Mouse (Mus musculus): ENCODE measurements around the gene Ppp1r14d. TPM values are rescaled to one million over a fixed set of nuclear protein-coding genes. Genes with fewer than 3 reads are reported as not detected.

Ppp1r14d gene
- polyA plus RNA-seq, 1 experiment from 2014 or later, result 3.9 TPM

DNA sequence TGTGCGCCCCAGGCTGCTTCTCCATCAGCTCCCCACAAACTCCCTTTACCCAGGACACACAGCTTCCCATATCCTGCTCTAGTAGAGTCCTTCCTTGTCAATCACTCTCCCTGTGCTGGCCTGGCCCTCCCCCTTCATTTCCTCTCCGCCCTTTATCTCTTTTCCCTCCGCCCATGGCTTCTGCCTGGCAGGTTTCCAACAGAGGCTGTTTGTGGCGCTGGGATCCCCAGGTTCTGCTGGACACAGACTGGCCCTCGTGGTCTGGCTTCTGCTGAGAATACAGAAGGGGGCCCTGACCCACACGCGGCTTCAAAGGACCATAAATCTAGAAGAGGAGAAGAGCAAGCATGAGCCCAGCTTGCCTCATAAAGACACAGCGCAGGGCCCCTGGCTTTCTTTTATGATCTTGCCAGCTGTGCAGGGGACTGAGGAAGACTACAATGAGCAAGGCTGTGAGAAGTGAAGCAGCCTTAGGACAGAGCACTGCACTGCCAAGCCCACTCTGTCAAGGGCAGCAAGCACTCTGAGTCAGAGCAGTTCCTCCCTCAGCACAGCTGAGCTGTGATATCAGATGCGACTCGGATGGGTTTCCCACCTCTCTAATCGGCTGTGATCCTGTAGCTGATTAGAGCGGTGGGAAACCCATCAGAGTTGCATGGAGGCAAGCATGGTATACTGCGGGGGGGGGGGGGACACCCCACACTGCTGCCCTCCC, 56.7 kb downstream of the Ppp1r14d start:
- Histone ChIP-seq H3K9ac (ENCODE audit: low read length) (no peak overlapping the region; the same call in 1 of the 2 replicates), H3K4me2 (ENCODE audit: low read length) (peak overlapping the region; percentile 38), H3K36me3 (ENCODE audit: control insufficient read depth, insufficient read depth, low read length) (0 out of 2 replicates have a peak, but pooled peaks cover 4% of the 10 kb centered on the region), H3K27ac (ENCODE audit: low read depth) (peak overlapping the region; percentile 30; the same call in 1 of the 2 replicates), H3K4me1 (replicated peaks; ENCODE audit: control insufficient read depth, insufficient read depth, low read length) (peaks cover 13% of the 10 kb centered on the region), H3K4me3 (ENCODE audit: low read depth, low read length) (no peak overlapping the region), H3K27me3 (replicated peaks; ENCODE audit: control insufficient read depth, insufficient read depth, low read length) (no peaks in the 10 kb centered on the region), H3K9me3 (ENCODE audit: control insufficient read depth, low read length) (no peaks in the 10 kb centered on the region)
- ATAC-seq (replicated peaks; ENCODE audit: low FRiP score, low TSS enrichment, low read depth) (peak; percentile 53), DNase-seq (ENCODE audit: low spot score) (peak; percentile 76)
- 11% methylated on average over 13 of the region's 13 CpGs for WGBS

DNA sequence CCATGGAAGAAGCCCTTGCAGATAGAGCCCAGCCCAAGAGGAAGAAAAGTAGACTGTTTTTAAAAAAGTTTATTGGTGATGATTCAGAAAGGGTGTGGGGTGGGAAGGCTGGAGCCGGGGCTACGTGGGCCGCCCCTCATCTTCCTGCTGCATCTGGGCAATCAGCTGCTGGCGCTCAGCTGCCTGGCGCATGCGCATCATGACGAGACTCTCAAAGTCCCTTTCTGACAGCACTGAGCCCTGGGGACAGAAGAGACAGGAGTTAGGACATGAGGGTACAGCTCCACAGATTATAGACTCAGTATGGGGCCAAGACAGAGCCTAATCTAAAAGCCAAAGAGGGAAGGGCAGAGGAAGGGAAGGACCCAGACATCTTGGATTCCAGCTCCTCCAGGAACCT, 57.3 kb downstream of the Ppp1r14d start:
- WGBS, result 83% methylated on average over 7 of the region's 7 CpGs
- no peaks in the 10 kb centered on the region for H3K9me3 ChIP-seq (ENCODE audit: control insufficient read depth, low read length)
- DNase-seq (ENCODE audit: low spot score), result no peak
- 0 out of 2 replicates have a peak, but pooled peaks cover 4% of the 10 kb centered on the region for H3K36me3 ChIP-seq (ENCODE audit: control insufficient read depth, insufficient read depth, low read length)
- H3K4me1 ChIP-seq (replicated peaks; ENCODE audit: control insufficient read depth, insufficient read depth, low read length), result peaks cover 13% of the 10 kb centered on the region
- H3K27ac ChIP-seq (ENCODE audit: low read depth), result 0 out of 2 replicates have a peak overlapping the region, but pooled peaks have one; percentile 30
- ATAC-seq (replicated peaks; ENCODE audit: low FRiP score, low TSS enrichment, low read depth), result no peak
- H3K9ac ChIP-seq (ENCODE audit: low read length), result no peak overlapping the region; the same call in 1 of the 2 replicates
- H3K4me2 ChIP-seq (ENCODE audit: low read length), result no peak overlapping the region
- no peaks in the 10 kb centered on the region for H3K27me3 ChIP-seq (replicated peaks; ENCODE audit: control insufficient read depth, insufficient read depth, low read length)
- H3K4me3 ChIP-seq (ENCODE audit: low read depth, low read length), result no peak overlapping the region

DNA sequence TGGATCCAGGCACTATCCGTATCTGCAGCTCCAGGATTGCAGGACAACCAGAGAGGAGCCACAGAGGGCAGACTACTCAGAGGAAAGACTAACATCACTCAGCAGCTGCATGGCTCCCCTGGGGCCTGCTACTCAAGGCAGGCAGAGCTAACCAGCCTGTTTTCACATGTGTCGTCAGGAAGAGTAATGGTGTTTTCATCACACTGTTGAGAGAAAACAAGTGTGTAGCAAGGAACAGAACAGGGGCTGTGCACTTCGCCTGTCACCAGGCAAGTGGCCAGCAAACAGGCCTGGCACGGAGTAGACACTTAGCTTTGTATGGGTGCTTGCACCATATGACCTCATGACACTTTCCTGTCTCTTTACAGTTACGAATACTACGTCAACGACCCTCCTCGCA, 58.1 kb downstream of the Ppp1r14d start:
- H3K4me1 ChIP-seq (replicated peaks; ENCODE audit: control insufficient read depth, insufficient read depth, low read length), result peaks cover 17% of the 10 kb centered on the region
- H3K27me3 ChIP-seq (replicated peaks; ENCODE audit: control insufficient read depth, insufficient read depth, low read length), result 0 out of 2 replicates have a peak, but pooled peaks cover 3% of the 10 kb centered on the region
- ATAC-seq (replicated peaks; ENCODE audit: low FRiP score, low TSS enrichment, low read depth), result no peak
- WGBS, result 57% methylated on average over 8 of the region's 8 CpGs
- no peaks in the 10 kb centered on the region for H3K9me3 ChIP-seq (ENCODE audit: control insufficient read depth, low read length)
- H3K9ac ChIP-seq (ENCODE audit: low read length), result no peak overlapping the region
- DNase-seq (ENCODE audit: low spot score), result no peak
- 0 out of 2 replicates have a peak, but pooled peaks cover 3% of the 10 kb centered on the region for H3K36me3 ChIP-seq (ENCODE audit: control insufficient read depth, insufficient read depth, low read length)
- no peak overlapping the region for H3K27ac ChIP-seq (ENCODE audit: low read depth)
- H3K4me2 ChIP-seq (ENCODE audit: low read length), result no peak overlapping the region
- no peak overlapping the region for H3K4me3 ChIP-seq (ENCODE audit: low read depth, low read length)

DNA sequence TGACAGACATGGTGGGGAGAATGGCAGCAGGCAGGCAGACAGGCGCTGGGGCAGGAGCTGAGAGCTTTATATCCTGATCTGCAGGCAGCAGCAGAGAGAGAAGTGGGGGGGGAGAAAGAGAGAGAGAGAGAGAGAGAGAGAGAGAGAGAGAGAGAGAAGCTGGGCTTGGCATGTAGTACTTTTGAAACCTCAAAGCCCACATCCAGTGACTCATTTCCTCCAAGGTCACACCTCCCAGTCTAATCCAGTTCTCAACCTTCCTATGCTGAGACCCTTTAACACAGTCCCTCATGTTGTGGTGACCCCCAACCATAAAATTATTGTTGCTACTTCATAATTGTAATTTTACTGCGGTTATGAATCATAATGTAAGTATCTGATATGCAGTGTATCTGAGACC, 59.4 kb downstream of the Ppp1r14d start:
- no peaks in the 10 kb centered on the region for H3K36me3 ChIP-seq (ENCODE audit: control insufficient read depth, insufficient read depth, low read length)
- H3K4me3 ChIP-seq (ENCODE audit: low read depth, low read length), result no peak overlapping the region
- H3K27me3 ChIP-seq (replicated peaks; ENCODE audit: control insufficient read depth, insufficient read depth, low read length), result peaks cover 13% of the 10 kb centered on the region; the same call in 1 of the 2 replicates
- no peak overlapping the region for H3K9ac ChIP-seq (ENCODE audit: low read length)
- no peaks in the 10 kb centered on the region for H3K9me3 ChIP-seq (ENCODE audit: control insufficient read depth, low read length)
- no peak overlapping the region for H3K4me2 ChIP-seq (ENCODE audit: low read length)
- WGBS, result 90% methylated on average over 2 of the region's 2 CpGs
- DNase-seq (ENCODE audit: low spot score) (no peak), ATAC-seq (replicated peaks; ENCODE audit: low FRiP score, low TSS enrichment, low read depth) (no peak)
- H3K27ac ChIP-seq (ENCODE audit: low read depth), result no peak overlapping the region
- H3K4me1 ChIP-seq (replicated peaks; ENCODE audit: control insufficient read depth, insufficient read depth, low read length), result peaks cover 18% of the 10 kb centered on the region

Other genes starting within 250 kb of the Ppp1r14d start
- 20.9 and 21.0 TPM in 2 replicates for gene Ccdc32, start 200.5 kb downstream of the Ppp1r14d start, polyA plus RNA-seq (2014; fragmentation: Nextera tagmentation; extraction: Ambion mirVana)
- gene Rpusd2, start 195.1 kb downstream of the Ppp1r14d start, polyA plus RNA-seq (2014; fragmentation: Nextera tagmentation; extraction: Ambion mirVana), result 4.7 and 4.8 TPM in 2 replicates
- gene Knl1, start 182.8 kb downstream of the Ppp1r14d start, polyA plus RNA-seq (2014; fragmentation: Nextera tagmentation; extraction: Ambion mirVana), result 40.5 and 46.5 TPM in 2 replicates
- 50.2 and 58.2 TPM in 2 replicates for gene Rad51, start 117.1 kb downstream of the Ppp1r14d start, polyA plus RNA-seq (2014; fragmentation: Nextera tagmentation; extraction: Ambion mirVana)
- gene Rmdn3, start 72.9 kb downstream of the Ppp1r14d start, polyA plus RNA-seq (2014; fragmentation: Nextera tagmentation; extraction: Ambion mirVana), result 33.6 and 38.9 TPM in 2 replicates
- 11.7 and 12.0 TPM in 2 replicates for gene Gchfr, start 62.1 kb downstream of the Ppp1r14d start, polyA plus RNA-seq (2014; fragmentation: Nextera tagmentation; extraction: Ambion mirVana)
- 0.13 and 0.30 TPM in 2 replicates for gene Gm14137, start 55.4 kb downstream of the Ppp1r14d start, polyA plus RNA-seq (2014; fragmentation: Nextera tagmentation; extraction: Ambion mirVana)
- 44.2 and 63.2 TPM in 2 replicates for gene Zfyve19, start 21.3 kb downstream of the Ppp1r14d start, polyA plus RNA-seq (2014; fragmentation: Nextera tagmentation; extraction: Ambion mirVana)
- 17.8 and 20.5 TPM in 2 replicates for gene Dnajc17, start 21.1 kb downstream of the Ppp1r14d start, polyA plus RNA-seq (2014; fragmentation: Nextera tagmentation; extraction: Ambion mirVana)
- 71.3 and 81.9 TPM in 2 replicates for gene Spint1, start 7.5 kb upstream of the Ppp1r14d start, polyA plus RNA-seq (2014; fragmentation: Nextera tagmentation; extraction: Ambion mirVana)
- gene Rhov, start 41.4 kb upstream of the Ppp1r14d start, polyA plus RNA-seq (2014; fragmentation: Nextera tagmentation; extraction: Ambion mirVana), result 0.98 and 2.3 TPM in 2 replicates
- 14.1 and 14.8 TPM in 2 replicates for gene Vps18, start 58.8 kb upstream of the Ppp1r14d start, polyA plus RNA-seq (2014; fragmentation: Nextera tagmentation; extraction: Ambion mirVana)
- 6.9 and 7.1 TPM in 2 replicates for gene Dll4, start 95.9 kb upstream of the Ppp1r14d start, polyA plus RNA-seq (2014; fragmentation: Nextera tagmentation; extraction: Ambion mirVana)
- gene Chac1, start 121.3 kb upstream of the Ppp1r14d start, polyA plus RNA-seq (2014; fragmentation: Nextera tagmentation; extraction: Ambion mirVana), result 1.6 and 1.7 TPM in 2 replicates
- 7.0 and 8.3 TPM in 2 replicates for gene Ino80, start 247.8 kb upstream of the Ppp1r14d start, polyA plus RNA-seq (2014; fragmentation: Nextera tagmentation; extraction: Ambion mirVana)